Mouse (Mus musculus): ENCODE data around the gene Fus. TPM values are rescaled to one million over a fixed set of nuclear protein-coding genes. Genes with fewer than 3 reads are reported as not detected.
"Not testable (repeated sequence)": the region's sequence is repeated elsewhere in the genome, so short reads cannot be mapped to it uniquely, and the experiment has no call there.

Gene Fus
- polyA plus RNA-seq, 1 experiment, result 318 TPM

GRCm38 (mm10) chr7:128003098-128003497 lies 35.8 kb downstream of the Fus start:
- peaks cover 33% of the 10 kb centered on the region for H3K4me1 ChIP-seq
- H3K36me3 ChIP-seq (replicated peaks; ENCODE audit: low read length), result no peaks in the 10 kb centered on the region
- peaks cover 45% of the 10 kb centered on the region for H3K27me3 ChIP-seq (replicated peaks)
- no peak overlapping the region for H3K4me3 ChIP-seq (replicated peaks)
- TF ChIP-seq GATA1 (IDR thresholded peaks at IDR 0.05; ENCODE audit: borderline replicate concordance, low read length) (no peak), FLI1 (IDR thresholded peaks at IDR 0.05; ENCODE audit: low read length) (no peak)
- peaks cover 5% of the 10 kb centered on the region; the same call in 1 of the 2 replicates for H3K9me3 ChIP-seq

- Histone ChIP-seq H3K4me1 (peaks cover 32% of the 10 kb centered on the region), H3K36me3 (replicated peaks; ENCODE audit: low read length) (no peaks in the 10 kb centered on the region), H3K27me3 (replicated peaks) (peaks cover 49% of the 10 kb centered on the region), H3K9me3 (peaks cover 5% of the 10 kb centered on the region; the same call in 1 of the 2 replicates), H3K4me3 (replicated peaks) (no peak within 1 kb of the TSS)
- TF ChIP-seq GATA1 (IDR thresholded peaks at IDR 0.05; ENCODE audit: borderline replicate concordance, low read length) (no peak), FLI1 (IDR thresholded peaks at IDR 0.05; ENCODE audit: low read length) (no peak)
These were observed 36.4 kb downstream of the Fus start, which contains the start of gene Trim72 for GRCm38 (mm10) chr7:128003688-128004087. Gene Trim72, plus strand, starts transcription at chr7:128003949.

DNA sequence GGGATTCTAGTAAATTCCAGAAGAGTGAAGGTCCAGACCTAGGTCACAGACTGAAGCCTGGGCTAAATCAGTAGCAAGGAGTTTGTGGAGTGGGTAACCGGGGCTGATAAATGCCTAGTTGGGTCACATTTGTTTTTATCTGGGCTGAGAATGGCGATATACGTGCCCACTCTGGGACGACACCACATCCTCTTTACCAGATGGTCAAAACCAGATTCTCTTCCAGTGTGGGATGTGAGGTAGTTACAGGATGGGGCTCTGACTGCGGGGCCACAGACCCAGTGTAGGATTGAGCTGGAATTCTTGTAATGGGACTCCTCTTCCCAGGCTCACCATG lies 36.9 kb downstream of the Fus start:
- no peaks in the 10 kb centered on the region for H3K36me3 ChIP-seq (replicated peaks; ENCODE audit: low read length)
- no peak for TF ChIP-seq GATA1 (IDR thresholded peaks at IDR 0.05; ENCODE audit: borderline replicate concordance, low read length)
- TF ChIP-seq FLI1 (IDR thresholded peaks at IDR 0.05; ENCODE audit: low read length), result no peak
- peaks cover 27% of the 10 kb centered on the region for H3K4me1 ChIP-seq
- H3K4me3 ChIP-seq (replicated peaks), result no peak overlapping the region
- peaks cover 53% of the 10 kb centered on the region for H3K27me3 ChIP-seq (replicated peaks)
- peaks cover 5% of the 10 kb centered on the region; the same call in 1 of the 2 replicates for H3K9me3 ChIP-seq

- Histone ChIP-seq H3K9me3 (peaks cover 7% of the 10 kb centered on the region), H3K27me3 (replicated peaks) (peaks cover 57% of the 10 kb centered on the region), H3K4me3 (replicated peaks) (no peak overlapping the region), H3K36me3 (replicated peaks; ENCODE audit: low read length) (no peaks in the 10 kb centered on the region), H3K4me1 (peaks cover 27% of the 10 kb centered on the region)
- TF ChIP-seq GATA1 (IDR thresholded peaks at IDR 0.05; ENCODE audit: borderline replicate concordance, low read length) (no peak), FLI1 (IDR thresholded peaks at IDR 0.05; ENCODE audit: low read length) (no peak)
These were observed 37.5 kb downstream of the Fus start for GRCm38 (mm10) chr7:128004487-128005362.

DNA sequence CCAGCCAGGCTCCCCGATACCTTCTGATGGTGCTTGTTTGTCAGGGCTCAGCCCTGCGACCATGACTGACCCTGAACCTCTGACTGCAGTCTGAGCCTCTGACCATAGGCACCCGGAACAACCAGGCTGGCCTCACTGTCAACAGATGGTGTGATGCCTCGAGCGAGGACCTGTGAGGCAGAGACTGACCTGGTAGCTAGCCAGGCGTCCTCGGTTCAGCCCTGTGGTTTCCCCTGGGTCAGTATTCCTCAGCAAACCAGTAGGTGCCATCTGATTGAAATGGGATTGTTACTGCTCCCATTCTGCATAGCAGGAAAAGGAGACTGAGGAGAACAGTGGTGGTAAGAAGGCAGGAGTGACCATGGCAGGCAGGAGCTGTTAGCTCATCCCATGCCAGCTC lies 38.9 kb downstream of the Fus start:
- TF ChIP-seq GATA1 (IDR thresholded peaks at IDR 0.05; ENCODE audit: borderline replicate concordance, low read length), result no peak
- no peak for TF ChIP-seq FLI1 (IDR thresholded peaks at IDR 0.05; ENCODE audit: low read length)
- Histone ChIP-seq H3K4me3 (replicated peaks) (no peak overlapping the region), H3K27me3 (replicated peaks) (peaks cover 64% of the 10 kb centered on the region), H3K9me3 (peaks cover 14% of the 10 kb centered on the region), H3K36me3 (replicated peaks; ENCODE audit: low read length) (no peaks in the 10 kb centered on the region), H3K4me1 (peaks cover 21% of the 10 kb centered on the region)

GRCm38 (mm10) chr7:128009715-128010340 lies 42.6 kb downstream of the Fus start:
- Histone ChIP-seq H3K4me3 (replicated peaks) (peak overlapping the region; percentile 28), H3K27me3 (replicated peaks) (peaks cover 55% of the 10 kb centered on the region), H3K4me1 (peaks cover 14% of the 10 kb centered on the region), H3K36me3 (replicated peaks; ENCODE audit: low read length) (no peaks in the 10 kb centered on the region), H3K9me3 (peaks cover 9% of the 10 kb centered on the region)
- TF ChIP-seq FLI1 (IDR thresholded peaks at IDR 0.05; ENCODE audit: low read length) (no peak), GATA1 (IDR thresholded peaks at IDR 0.05; ENCODE audit: borderline replicate concordance, low read length) (no peak)

DNA sequence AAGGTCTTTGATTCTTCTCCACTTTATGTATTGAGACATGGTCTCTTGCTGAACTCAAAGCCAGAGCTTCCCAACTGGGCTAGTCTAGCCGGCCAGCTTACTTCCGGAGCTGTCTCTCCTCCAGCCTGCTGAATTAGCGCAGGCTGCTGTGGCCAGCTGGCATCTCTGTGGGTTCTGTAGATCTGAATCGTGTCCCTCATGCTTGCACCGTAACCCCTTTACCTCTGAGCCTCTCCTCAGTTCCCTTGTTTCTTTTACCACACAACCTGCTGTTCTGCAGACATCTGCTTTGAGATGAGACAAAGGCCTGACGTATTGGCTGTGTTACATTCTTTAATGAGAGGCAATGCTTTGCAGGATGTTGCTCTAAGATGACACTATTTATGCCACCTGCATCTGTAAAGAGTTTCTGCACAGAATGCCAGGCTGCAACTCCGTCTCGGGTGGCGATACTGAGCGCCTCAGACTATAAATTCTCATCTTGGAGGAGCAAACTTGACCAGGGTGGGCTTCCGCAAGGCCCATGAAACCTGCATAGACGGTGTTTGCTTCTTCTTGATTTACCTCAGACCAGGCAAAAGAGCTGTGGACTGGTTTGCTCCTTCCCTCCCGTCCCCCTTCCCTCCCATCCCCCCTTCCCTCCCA lies 45.0 kb downstream of the Fus start:
- Histone ChIP-seq H3K36me3 (replicated peaks; ENCODE audit: low read length) (peaks cover 3% of the 10 kb centered on the region), H3K4me1 (peaks cover 14% of the 10 kb centered on the region), H3K27me3 (replicated peaks) (peaks cover 36% of the 10 kb centered on the region), H3K4me3 (replicated peaks) (no peak overlapping the region), H3K9me3 (peaks cover 17% of the 10 kb centered on the region)
- TF ChIP-seq FLI1 (IDR thresholded peaks at IDR 0.05; ENCODE audit: low read length), result no peak
- no peak for TF ChIP-seq GATA1 (IDR thresholded peaks at IDR 0.05; ENCODE audit: borderline replicate concordance, low read length)

GRCm38 (mm10) chr7:128013116-128013515 lies 45.9 kb downstream of the Fus start:
- Histone ChIP-seq H3K36me3 (replicated peaks; ENCODE audit: low read length) (peaks cover 6% of the 10 kb centered on the region), H3K4me1 (peaks cover 18% of the 10 kb centered on the region), H3K4me3 (replicated peaks) (no peak overlapping the region), H3K27me3 (replicated peaks) (peaks cover 28% of the 10 kb centered on the region), H3K9me3 (peaks cover 26% of the 10 kb centered on the region)
- TF ChIP-seq GATA1 (IDR thresholded peaks at IDR 0.05; ENCODE audit: borderline replicate concordance, low read length) (no peak), FLI1 (IDR thresholded peaks at IDR 0.05; ENCODE audit: low read length) (no peak)

GRCm38 (mm10) chr7:128016134-128016533 lies 48.9 kb downstream of the Fus start:
- not testable (repeated sequence) for H3K4me3 ChIP-seq (replicated peaks); H3K27me3 ChIP-seq (replicated peaks)
- H3K4me1 ChIP-seq, result peaks cover 36% of the 10 kb centered on the region
- peaks cover 16% of the 10 kb centered on the region for H3K36me3 ChIP-seq (replicated peaks; ENCODE audit: low read length)
- peaks cover 42% of the 10 kb centered on the region for H3K9me3 ChIP-seq

GRCm38 (mm10) chr7:128016650-128017049 lies 49.4 kb downstream of the Fus start:
- Histone ChIP-seq H3K9me3 (peaks cover 47% of the 10 kb centered on the region), H3K27me3 (replicated peaks) (peaks cover 6% of the 10 kb centered on the region), H3K4me1 (peaks cover 38% of the 10 kb centered on the region), H3K36me3 (replicated peaks; ENCODE audit: low read length) (peaks cover 20% of the 10 kb centered on the region), H3K4me3 (replicated peaks) (no peak overlapping the region)
- no peak for TF ChIP-seq GATA1 (IDR thresholded peaks at IDR 0.05; ENCODE audit: borderline replicate concordance, low read length)
- TF ChIP-seq FLI1 (IDR thresholded peaks at IDR 0.05; ENCODE audit: low read length), result no peak
